Mouse (Mus musculus) 3134 (cell line): ENCODE measurements at regions not wholly inside any gene's neighbourhood (a gene's known extent, or its start where the extent isn't known, plus 50 kb on each side); places are given as distances from the start of the nearest gene placed in this dataset.
A peak's percentile ranks its signal among the peaks of the same experiment; 100 is the strongest.

ENCODE experiments used
- DNase-seq: peaks from one replicate; pipeline ENCODE4 v3.0.0-alpha.2; 2011; ENCODE audit warnings: low spot score; ENCODE audit not compliant: insufficient read length; ENCODE audit errors: extremely low read depth

DNA sequence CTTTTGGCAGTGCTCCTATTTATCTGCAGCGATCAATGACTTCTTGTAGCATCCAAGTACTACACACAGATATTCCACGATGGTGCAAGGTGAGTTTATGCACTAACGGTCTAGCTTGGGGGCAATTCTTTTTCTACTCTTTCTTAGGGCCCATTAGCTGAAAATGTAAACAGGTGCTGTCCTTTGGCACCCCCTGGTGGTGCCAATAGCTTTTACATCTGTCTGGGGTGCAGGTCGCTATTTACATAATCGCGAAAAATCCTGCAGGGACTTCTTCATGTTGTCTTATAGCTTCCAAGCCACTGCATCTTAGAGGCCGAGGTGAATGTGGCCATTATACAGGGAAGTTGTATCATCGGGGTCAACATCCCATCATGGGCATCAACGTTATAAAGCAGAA lies 175.9 kb downstream of the Rps12 start:
- no peak for DNase-seq

DNA sequence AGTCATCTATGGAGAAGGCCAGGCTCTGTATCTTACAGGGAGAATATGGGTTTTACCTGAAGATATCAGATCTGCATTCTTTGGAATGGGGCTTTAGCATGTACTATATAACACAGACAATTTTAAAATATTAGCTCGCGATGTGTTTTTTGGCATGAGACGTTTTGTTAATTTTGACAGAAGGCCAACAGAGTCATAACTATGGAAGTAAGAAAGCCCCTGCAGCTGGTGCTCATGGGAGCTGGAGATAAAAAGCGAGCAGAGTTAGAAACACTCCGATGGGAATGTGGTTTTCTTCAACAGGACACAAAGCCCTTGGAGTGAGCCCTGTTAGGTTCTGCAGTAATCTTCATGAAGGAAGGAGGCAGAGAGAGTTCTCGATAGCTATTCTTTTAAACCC lies 176.6 kb downstream of the Rps12 start:
- DNase-seq = no peak

DNA sequence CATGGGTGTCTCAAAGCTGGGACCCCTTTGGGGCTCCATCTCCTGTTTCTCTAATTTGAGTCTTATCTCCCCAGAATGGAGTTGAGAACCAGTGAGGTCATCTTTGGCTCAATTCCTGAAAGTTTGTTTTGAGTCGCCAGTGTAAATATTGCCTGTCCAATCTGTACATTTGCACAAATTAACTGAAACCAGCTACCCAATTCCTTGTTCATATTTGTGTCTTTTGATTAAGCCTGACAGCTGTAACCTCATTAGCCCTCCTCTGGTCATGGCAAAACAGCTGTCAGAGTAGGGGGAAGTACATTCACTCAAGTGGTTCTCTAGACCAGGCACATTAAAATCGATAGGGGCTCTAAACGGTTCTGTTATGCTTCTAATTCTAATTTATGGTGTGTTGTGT lies 177.0 kb downstream of the Rps12 start:
- no peak for DNase-seq

DNA sequence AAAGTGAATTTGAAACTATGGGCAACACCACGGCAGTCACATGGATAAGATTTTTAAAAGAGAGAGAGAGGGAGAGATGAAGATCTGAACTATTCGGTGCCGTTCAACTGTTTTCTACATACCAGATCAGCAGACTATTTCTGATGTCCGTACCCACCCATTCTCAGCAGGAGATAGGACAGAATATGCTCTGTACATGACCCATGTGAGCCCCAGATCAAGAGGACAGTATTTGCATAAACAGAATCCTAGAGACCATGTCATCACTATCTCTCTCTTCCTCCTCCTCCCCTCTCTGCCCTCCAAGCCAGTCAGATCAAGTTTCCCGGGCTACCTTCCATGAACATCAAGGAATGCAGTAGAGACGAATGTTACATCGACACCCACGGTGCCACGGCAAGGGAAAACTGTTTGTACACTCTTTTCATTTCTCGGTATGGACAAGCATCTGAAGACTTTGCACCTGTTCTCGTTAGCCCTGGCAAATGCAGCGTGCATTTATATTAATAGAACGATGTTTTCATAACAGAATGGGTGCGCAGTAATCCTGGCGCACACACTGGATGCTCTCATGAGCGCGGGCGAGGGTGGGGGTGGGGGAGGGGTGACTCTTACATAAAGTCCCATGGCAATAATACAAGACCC lies 177.7 kb downstream of the Rps12 start:
- DNase-seq = no peak

DNA sequence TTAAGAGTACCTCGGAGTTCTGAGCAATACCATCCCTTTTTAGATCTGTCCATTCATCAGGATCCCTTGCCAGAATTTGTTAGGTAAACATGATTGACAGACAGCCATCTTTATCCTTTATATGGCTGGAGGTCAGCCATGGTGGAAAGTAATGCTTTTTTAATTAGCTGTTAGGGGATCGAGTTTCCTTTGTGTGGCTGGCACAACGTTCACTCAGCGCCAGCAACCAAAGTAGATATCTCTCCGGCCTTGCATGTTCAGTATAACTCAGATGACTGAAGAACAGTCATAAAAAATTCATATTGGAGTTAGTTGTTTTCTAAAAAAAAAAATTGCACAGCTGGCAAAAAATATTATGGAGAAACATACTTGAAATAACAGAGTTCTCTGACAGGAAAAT lies 186.4 kb downstream of the Rps12 start:
- DNase-seq = no peak

DNA sequence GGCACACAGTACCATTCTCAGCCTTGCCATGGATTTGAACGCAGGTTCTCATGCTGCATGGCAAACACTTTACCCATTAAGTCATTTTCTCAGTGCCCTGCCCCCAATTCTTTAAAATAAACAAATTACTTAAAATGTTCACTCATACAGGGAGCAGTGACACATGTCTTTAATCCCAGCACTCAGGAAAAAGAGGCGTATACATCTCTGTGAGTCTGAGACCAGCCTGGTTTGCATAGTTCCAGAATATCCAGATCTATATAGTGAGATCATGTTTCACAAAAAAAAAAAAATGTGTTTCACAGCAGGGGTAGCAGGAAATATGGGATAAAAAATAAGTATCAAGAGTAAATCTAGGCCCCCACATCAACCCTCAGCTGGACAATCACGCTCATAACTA lies 191.5 kb downstream of the Rps12 start:
- no peak for DNase-seq

DNA sequence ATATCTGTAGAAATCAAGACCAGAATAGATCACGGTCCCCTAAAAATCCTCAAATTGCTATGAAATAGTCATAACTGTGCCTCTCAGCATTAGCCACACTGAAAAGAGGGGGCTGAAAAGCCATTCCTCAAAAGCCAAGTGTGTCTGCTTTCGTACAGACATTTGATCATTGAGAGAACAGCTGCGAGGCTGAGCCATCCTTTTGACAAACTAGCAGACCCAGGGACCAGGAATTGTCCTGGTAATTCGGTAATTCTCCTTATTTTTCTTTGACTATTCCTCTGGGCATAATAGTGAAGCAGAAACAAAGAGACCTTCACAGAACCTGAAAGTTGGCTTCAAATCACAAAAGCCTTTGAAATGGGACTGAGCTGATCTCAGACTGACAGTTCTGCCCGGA lies 206.8 kb downstream of the Rps12 start:
- DNase-seq = no peak

DNA sequence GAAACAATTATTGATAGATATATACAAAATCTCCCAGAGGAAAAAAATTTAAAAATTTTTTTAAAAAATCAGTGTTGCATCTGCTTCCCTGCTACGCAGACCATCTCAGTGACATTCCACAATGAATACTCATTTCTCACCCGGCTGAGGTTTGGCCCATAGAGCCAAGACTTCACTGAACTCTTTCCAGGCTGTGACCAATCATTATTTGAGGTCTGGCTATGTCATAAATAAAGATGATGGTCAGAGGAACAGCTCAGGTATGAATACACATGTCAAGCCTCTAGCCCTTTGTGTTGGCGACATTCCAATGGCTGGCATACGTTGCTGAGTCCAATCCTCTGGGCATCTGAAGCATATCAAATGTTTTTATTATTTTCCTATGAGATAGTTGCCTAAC lies 216.1 kb downstream of the Rps12 start:
- no peak for DNase-seq

DNA sequence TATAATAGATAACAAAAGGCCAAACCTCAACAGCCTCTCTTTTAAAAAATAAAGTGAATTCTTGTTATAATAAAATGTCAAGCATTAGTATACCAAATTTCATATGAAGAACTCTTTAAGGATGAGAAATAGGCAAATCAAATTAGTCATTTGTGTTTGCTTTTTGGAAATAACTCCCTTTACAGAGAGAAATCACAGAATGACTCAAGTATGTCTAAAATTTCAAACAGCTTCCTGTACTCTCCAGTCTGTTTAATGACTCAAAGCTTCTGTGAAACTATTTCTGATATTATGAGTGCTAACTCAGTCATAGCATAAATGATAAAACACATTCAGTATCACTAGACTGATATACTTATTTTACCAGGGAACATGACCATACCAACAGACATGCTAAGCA lies 217.7 kb downstream of the Rps12 start:
- DNase-seq = no peak

DNA sequence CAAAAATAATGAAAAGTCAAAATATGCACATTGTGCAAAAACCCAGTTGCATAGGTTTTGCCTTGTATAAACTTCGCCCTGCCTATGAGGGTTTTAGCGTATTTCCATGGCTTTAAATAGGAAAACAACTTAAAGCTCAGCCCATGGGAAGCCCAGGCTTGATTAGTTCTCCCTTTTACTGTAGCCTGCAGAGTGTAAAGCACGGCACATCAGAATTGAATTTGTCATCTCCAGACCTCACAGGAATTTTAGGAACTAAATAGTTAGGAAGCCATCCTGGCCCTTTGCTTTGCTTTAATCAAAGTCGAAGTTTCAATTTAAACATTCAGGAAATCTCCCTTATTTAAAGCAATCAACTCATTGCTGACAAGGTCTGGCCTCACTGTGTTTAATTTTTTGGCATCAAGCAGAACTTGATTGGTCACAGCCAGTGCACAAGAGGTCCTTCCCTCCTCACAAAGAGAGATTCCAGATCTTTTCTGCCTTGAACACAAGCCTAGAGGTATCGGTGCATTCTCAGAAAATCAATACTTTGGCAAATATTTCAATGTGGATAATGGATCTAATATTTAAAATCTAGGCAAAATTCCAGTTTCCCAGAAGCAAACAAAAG lies 211.8 kb upstream of the Eya4 start:
- DNase-seq = no peak

DNA sequence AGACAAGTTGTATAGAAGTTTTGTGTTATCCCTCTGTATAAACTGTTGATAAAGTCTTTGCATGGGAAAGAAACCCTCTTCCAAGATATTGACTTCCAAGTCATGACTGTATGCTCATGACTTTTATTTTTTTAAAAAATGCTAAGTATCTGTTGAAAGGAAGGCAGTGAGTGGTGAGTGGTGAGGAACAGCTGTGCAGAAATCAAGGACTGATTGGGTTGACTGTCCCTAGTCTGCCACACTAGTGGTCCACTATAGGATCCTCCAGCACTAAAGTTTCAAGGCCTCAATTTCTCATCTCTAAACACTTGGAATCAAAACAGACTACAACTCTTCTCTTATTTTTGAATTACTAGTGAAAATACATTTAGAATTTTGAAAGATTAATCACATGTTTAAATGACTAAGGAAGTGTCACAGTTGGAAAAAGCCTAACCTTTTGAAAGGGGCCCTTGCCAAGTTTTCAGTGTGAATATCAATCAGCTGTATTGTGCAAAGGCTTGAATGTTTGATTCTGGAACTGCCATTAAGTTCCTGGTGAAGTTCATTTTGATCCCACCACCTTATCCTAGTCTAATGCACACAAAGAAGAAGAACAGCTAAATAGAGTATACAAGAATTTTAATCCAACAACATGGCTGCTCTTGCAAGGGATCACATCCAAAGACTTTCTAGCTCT lies 209.5 kb upstream of the Eya4 start:
- DNase-seq = no peak

DNA sequence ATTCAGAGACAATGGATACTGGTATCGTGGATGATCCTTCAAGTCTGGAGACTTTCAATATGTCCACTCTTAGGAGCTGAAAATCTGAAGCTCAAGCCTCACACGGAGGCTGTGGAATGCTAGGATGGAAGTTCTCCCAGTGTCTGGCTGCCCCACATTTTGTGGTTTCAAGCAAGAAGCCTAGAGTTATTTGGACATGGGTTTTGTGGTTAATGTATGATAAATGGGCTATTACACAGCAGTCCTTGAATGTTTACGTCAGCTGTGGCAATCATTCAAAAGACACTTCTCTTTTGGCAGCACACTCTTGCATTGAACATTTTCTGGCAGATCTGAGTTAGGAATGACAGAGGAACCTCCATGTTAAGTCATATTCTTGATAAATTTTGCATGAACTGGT lies 207.2 kb upstream of the Eya4 start:
- peak; percentile 43 for DNase-seq

DNA sequence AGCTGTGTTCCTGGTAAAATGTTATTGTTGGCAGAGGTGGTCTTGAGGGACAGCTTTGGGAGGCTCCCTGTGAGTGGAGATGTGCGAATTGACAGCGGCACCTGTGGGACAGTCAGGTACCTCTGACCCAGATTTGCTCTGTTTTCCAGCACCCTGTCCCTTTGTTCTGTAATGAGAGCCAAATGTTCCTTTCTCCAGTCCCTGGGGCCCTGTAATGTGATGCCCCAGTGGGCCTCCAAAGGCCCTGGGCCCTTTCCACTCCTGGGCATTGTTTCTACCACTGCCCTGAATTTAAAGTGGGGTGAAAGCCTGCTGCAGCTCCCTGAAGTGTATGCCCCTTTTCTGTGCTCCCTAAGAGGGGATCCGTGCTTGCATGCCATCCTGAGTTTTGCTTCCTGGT lies 198.6 kb upstream of the Eya4 start:
- no peak for DNase-seq

DNA sequence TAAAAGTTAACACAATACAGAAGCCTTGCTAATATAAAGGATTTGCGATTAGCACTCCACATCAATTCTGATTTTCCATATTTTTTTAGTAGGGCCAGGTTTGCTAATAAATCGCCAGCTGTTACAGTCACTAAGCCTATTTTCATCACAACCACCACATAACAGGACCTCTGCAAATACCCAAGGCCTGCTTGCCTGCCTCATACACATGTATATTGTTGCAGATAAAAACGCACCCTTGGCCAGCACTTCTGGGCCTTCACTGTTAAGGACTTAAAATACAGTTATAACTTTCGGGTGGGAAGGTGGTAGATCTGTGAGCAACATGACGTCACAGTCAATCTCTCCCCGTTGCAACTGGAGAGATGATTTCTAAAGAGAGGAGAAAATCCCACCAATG lies 197.7 kb upstream of the Eya4 start:
- no peak for DNase-seq

DNA sequence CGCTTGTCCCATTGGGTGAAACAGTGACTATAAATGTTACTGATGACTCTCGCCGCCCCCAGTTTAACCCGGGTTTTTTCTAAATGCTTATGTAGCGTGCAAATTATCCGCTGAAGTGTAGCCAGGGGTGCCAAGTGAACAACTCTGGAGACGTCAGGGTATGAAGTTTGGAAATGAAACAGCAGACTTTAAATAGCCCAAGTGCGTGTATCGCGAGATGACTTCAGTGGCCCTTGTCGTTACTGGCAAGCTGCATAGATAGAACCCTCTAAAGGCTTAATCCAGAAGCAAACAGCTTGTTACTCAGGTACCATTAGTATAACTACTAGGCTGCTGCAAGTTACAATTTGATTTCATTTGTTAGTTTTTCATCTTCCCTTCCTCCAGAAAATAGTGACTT lies 192.1 kb upstream of the Eya4 start:
- DNase-seq = no peak

DNA sequence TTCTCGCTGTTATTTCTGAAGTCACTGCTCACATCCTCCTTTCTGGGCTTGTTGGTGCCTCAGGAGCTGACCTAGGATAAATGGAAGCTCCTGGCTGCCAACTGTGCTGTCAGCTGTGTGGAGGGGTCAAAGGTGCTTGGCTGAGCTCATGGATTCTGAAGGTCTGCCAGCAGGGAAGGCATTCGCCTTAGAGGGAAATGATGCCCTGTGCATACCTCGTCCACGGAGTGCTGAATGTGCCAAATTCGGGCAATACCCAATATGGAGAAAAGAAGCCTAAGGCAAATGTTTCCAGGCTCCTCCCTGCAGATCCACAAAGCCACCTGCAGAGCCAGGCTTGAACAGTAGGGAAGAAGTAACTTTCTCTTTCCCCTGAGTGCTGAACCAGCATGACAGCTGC lies 191.3 kb upstream of the Eya4 start:
- DNase-seq = no peak

DNA sequence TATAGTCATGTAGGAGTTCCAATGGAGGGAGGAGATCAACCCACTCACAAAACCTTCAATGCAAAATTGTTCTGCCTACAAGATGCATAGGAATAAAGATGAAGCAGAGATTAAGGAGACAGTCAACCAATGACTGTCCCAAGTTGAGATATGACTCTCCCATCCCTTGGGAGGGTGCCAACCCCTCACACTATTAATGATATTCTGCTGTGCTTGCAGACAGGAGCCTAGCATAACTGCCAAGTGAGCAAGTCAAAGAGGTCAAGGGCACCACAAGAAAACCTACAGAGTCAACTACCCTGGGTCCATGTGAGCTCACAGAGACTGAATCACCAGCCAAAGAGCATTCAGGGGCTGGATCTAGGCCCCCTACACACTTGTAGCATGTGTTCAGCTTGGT lies 184.1 kb upstream of the Eya4 start:
- DNase-seq = no peak

DNA sequence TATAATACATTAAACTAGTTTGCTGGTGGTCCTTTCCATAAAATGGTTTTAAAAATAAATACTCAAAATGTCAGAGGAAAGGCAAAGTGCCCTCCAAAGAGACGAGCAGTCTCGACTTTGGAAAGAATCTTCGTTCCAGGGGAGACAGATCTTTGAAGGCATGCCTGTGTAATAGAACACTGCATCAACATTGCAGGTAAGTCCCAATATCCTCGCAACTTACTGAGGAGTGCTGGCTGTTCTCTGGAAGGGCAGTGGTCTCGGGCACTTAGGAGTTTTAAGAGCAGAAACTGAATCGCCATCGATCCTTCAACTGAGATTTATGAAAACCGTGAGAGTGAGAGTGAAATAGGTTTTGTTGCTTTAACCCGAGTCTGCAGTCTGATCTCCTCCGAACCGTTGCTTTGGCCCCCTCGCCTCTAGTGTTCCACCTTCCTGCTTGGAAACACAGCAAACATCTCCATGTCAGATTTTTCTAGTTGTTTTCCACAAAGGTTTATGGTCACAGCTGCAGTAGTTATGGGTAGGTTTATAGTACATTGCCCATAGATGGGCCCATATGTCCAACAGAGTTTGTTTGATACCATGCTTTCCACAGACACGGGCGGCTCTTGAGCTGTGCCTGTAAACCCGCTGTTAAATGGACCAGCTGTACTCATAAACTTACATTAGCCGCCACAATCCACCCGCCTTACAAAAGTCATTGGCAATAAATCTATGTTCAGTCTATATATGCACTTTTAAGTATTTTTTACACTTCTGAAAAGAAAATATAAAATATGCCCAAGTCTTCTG lies 181.6 kb upstream of the Eya4 start:
- DNase-seq = no peak

DNA sequence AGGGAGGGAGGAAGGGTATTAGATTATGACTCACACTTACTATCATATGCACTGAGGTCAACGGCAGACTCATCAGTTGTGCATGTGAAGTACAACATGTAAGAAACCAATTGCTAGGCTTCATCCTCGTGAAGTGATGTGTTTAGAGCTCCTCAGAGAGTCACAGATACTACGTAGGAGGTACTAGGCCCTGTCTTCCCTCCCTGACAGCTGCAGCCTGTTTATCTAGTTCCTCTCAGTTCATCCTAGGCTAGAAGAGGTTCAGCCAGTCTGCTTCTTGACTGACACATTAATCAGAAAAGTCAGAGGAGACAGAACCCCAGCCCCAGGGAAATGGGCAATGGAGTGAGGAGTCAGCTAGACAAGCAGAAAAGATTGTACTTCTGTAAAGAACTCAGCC lies 180.1 kb upstream of the Eya4 start:
- no peak for DNase-seq

DNA sequence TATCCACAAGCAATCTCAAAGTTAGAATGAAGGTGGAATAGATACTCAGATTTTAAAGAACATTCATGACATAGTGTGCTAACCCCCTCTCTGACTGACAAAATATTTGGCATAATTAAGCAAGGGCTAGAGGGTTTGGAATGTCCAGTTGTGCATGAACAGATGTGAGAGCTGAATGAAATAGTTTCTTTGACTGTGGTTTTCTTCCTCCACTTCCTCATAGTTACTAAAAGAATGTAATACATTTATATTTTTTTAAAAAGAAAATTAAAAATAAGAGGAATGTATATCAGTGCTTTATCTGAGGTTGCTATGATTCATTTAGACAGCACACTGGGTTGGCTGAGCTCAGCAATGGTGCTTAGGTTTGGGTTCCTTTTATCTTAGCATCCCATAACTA lies 176.2 kb upstream of the Eya4 start:
- no peak for DNase-seq

DNA sequence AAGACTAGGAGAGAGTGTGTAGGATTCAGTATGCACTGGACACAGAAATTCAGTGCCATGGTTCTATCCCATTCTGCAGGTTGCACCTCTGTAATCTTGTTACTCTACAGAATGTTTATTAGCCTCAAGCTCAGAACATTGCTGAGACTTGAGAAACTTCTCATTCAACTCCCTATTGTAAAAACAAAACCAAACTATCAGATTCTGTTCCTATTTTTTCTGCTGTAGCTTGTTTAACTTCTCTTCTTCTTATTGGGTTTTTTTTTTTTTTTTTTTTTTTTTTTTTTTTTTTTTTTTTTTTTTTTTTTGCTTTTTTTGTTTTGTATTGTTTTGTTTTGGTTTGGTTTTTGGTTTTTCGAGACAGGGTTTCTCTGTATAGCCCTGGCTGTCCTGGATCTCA lies 172.1 kb upstream of the Eya4 start:
- no peak for DNase-seq

DNA sequence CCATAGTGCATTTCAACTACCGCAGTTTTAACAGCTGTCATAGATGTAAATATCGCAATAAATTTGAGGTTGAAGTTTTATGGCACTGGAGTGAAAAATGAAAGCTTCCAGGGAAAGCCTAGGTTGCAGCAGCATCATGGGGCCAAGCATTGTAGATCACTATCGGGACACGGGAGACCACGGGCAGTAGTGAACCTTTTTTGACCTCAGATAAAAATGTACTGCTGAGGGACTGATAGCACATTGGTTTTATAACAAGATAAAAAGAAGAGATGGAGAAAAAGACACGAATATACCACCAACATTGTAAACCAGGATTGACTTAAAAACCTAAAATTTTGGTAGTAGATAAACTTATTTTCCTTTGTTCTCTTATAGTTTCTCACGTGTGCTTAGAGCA lies 143.1 kb upstream of the Eya4 start:
- no peak for DNase-seq
